Mouse (Mus musculus) hindbrain, embryonic 13.5 days (tissue): ENCODE data around the gene Zfp326. TPM values are rescaled to one million over a fixed set of nuclear protein-coding genes. Genes with fewer than 3 reads are reported as not detected.

ENCODE experiments used
- ATAC-seq: fragments of 200-750 bp; cut with Nextera tagmentation; 2 replicates; pipeline ENCODE4 v1.8.0; 2017; ENCODE audit warnings: moderate TSS enrichment; ENCODE audit not compliant: low FRiP score
- H3K27ac ChIP-seq: fragments of 300-500 bp; sonication (generic); 2 replicates; pipeline ENCODE4 v1.5.1; 2015; ENCODE audit warnings: inconsistent platforms, mild to moderate bottlenecking, moderate library complexity
- H3K27me3 ChIP-seq: fragments of 300-500 bp; sonication (generic); 2 replicates; pipeline ENCODE4 v1.6.1; 2015; ENCODE audit warnings: mild to moderate bottlenecking, inconsistent platforms
- H3K36me3 ChIP-seq: fragments of 300-500 bp; sonication (generic); 2 replicates; pipeline ENCODE4 v1.6.1; 2015; ENCODE audit warnings: mild to moderate bottlenecking, inconsistent platforms
- H3K4me1 ChIP-seq: fragments of 300-500 bp; sonication (generic); replicated peaks from 2 replicates; pipeline ENCODE4 v1.6.1; 2015; ENCODE audit warnings: inconsistent platforms
- H3K4me2 ChIP-seq: fragments of 300-500 bp; sonication (generic); 2 replicates; pipeline ENCODE4 v1.6.1; 2015; ENCODE audit warnings: inconsistent platforms, mild to moderate bottlenecking, moderate library complexity
- H3K4me3 ChIP-seq: fragments of 300-500 bp; sonication (generic); 2 replicates; pipeline ENCODE4 v1.5.1; 2015; ENCODE audit warnings: mild to moderate bottlenecking, inconsistent platforms
- H3K9ac ChIP-seq: fragments of 300-500 bp; sonication (generic); 2 replicates; pipeline ENCODE4 v1.6.1; 2015; ENCODE audit warnings: mild to moderate bottlenecking, inconsistent platforms
- H3K9me3 ChIP-seq: fragments of 300-500 bp; sonication (generic); 2 replicates; pipeline ENCODE4 v1.6.1; 2016; ENCODE audit warnings: inconsistent platforms
- WGBS: fragments of 180-500 bp; shearing (Covaris S2); methylation state at CpG from one replicate; pipeline ENCODE4 v1.1.7; 2015; 5-methylcytosine and 5-hydroxymethylcytosine counted together
- polyA plus RNA-seq: library from polyadenylated mRNA; unstranded; fragments of >200 nt; fragmentation: Nextera tagmentation; extraction: Ambion mirVana; gene quantifications from 2 replicates; pipeline ENCODE4 v1.2.1, GENCODE M21; 2015

Gene Zfp326
- 56.5 and 60.5 TPM in 2 replicates for polyA plus RNA-seq

GRCm38 (mm10) chr5:105876068-105876924 lies at the start of gene Zfp326:
Gene Zfp326 (plus strand): TSS chr5:105876565.
- Histone ChIP-seq H3K4me1 (peaks cover 35% of the 10 kb centered on the region), H3K27me3 (no peaks in the 10 kb centered on the region; the same call in 1 of the 2 replicates), H3K9ac (peak within 1 kb of the TSS; percentile 100), H3K36me3 (no peaks in the 10 kb centered on the region), H3K9me3 (no peaks in the 10 kb centered on the region), H3K4me2 (peak within 1 kb of the TSS; percentile 93), H3K27ac (peak within 1 kb of the TSS; percentile 93), H3K4me3 (peak within 1 kb of the TSS; percentile 98)
- 2% methylated on average over 37 of the region's 83 CpGs for WGBS
- ATAC-seq, result peak; percentile 95

- Histone ChIP-seq H3K9me3 (no peaks in the 10 kb centered on the region), H3K4me1 (peaks cover 13% of the 10 kb centered on the region), H3K27me3 (no peaks in the 10 kb centered on the region), H3K9ac (no peak overlapping the region), H3K4me3 (no peak overlapping the region), H3K27ac (no peak overlapping the region), H3K36me3 (no peaks in the 10 kb centered on the region), H3K4me2 (no peak overlapping the region)
- 67% methylated on average over 5 of the region's 5 CpGs for WGBS
- ATAC-seq, result no peak
These were observed 49.4 kb upstream of the Zfp326 start for GRCm38 (mm10) chr5:105826916-105827510.

- no peak overlapping the region for H3K27ac ChIP-seq
- WGBS, result 95% methylated on average over 3 of the region's 3 CpGs
- peaks cover 7% of the 10 kb centered on the region for H3K4me1 ChIP-seq
- no peak overlapping the region for H3K9ac ChIP-seq
- H3K4me2 ChIP-seq, result no peak overlapping the region
- H3K9me3 ChIP-seq, result no peaks in the 10 kb centered on the region
- H3K4me3 ChIP-seq, result no peak overlapping the region
- no peak for ATAC-seq
- H3K36me3 ChIP-seq, result no peaks in the 10 kb centered on the region
- H3K27me3 ChIP-seq, result no peaks in the 10 kb centered on the region
These were observed 48.3 kb upstream of the Zfp326 start for GRCm38 (mm10) chr5:105828050-105828449.

- Histone ChIP-seq H3K36me3 (no peaks in the 10 kb centered on the region), H3K27me3 (no peaks in the 10 kb centered on the region), H3K4me1 (0 out of 2 replicates have a peak, but pooled peaks cover 3% of the 10 kb centered on the region), H3K9ac (no peak overlapping the region), H3K4me2 (no peak overlapping the region), H3K27ac (no peak overlapping the region), H3K9me3 (no peaks in the 10 kb centered on the region), H3K4me3 (no peak overlapping the region)
- WGBS, result 46% methylated on average over 7 of the region's 7 CpGs
- no peak for ATAC-seq
These were observed 47.3 kb upstream of the Zfp326 start for GRCm38 (mm10) chr5:105829008-105829586.

GRCm38 (mm10) chr5:105832140-105832539 lies 44.2 kb upstream of the Zfp326 start:
- no peak for ATAC-seq
- Histone ChIP-seq H3K27ac (no peak overlapping the region), H3K4me1 (no peaks in the 10 kb centered on the region), H3K9ac (no peak overlapping the region), H3K27me3 (no peaks in the 10 kb centered on the region), H3K4me3 (no peak overlapping the region), H3K9me3 (no peaks in the 10 kb centered on the region), H3K36me3 (no peaks in the 10 kb centered on the region), H3K4me2 (no peak overlapping the region)
- 76% methylated on average over 7 of the region's 7 CpGs for WGBS

GRCm38 (mm10) chr5:105833923-105834322 lies 42.4 kb upstream of the Zfp326 start:
- peaks cover 3% of the 10 kb centered on the region; the same call in 1 of the 2 replicates for H3K4me1 ChIP-seq
- no peak overlapping the region for H3K4me2 ChIP-seq
- no peak overlapping the region for H3K4me3 ChIP-seq
- H3K36me3 ChIP-seq, result no peaks in the 10 kb centered on the region
- ATAC-seq, result no peak
- H3K9me3 ChIP-seq, result no peaks in the 10 kb centered on the region
- no peak overlapping the region for H3K27ac ChIP-seq
- H3K27me3 ChIP-seq, result no peaks in the 10 kb centered on the region
- 77% methylated on average over 3 of the region's 3 CpGs for WGBS
- H3K9ac ChIP-seq, result no peak overlapping the region

GRCm38 (mm10) chr5:105836006-105836405 lies 40.4 kb upstream of the Zfp326 start:
- no peak overlapping the region for H3K27ac ChIP-seq
- no peaks in the 10 kb centered on the region for H3K9me3 ChIP-seq
- ATAC-seq, result no peak
- WGBS, result 81% methylated on average over 9 of the region's 9 CpGs
- no peak overlapping the region for H3K9ac ChIP-seq
- peaks cover 3% of the 10 kb centered on the region; the same call in 1 of the 2 replicates for H3K4me1 ChIP-seq
- no peak overlapping the region for H3K4me3 ChIP-seq
- H3K36me3 ChIP-seq, result no peaks in the 10 kb centered on the region
- H3K27me3 ChIP-seq, result no peaks in the 10 kb centered on the region
- H3K4me2 ChIP-seq, result no peak overlapping the region

- no peak for ATAC-seq
- Histone ChIP-seq H3K9me3 (no peaks in the 10 kb centered on the region), H3K27me3 (no peaks in the 10 kb centered on the region), H3K4me1 (peaks cover 3% of the 10 kb centered on the region; the same call in 1 of the 2 replicates), H3K27ac (no peak overlapping the region), H3K9ac (no peak overlapping the region), H3K36me3 (no peaks in the 10 kb centered on the region), H3K4me3 (no peak overlapping the region), H3K4me2 (no peak overlapping the region)
- WGBS, result 80% methylated on average over 13 of the region's 13 CpGs
These were observed 36.5 kb upstream of the Zfp326 start for GRCm38 (mm10) chr5:105839740-105840310.

- ATAC-seq, result no peak
- Histone ChIP-seq H3K27ac (no peak overlapping the region), H3K9ac (no peak overlapping the region), H3K4me3 (no peak overlapping the region), H3K4me1 (peaks cover 1% of the 10 kb centered on the region; the same call in 1 of the 2 replicates), H3K4me2 (no peak overlapping the region), H3K9me3 (no peaks in the 10 kb centered on the region), H3K27me3 (no peaks in the 10 kb centered on the region), H3K36me3 (no peaks in the 10 kb centered on the region)
- 91% methylated on average over 10 of the region's 10 CpGs for WGBS
These were observed 32.2 kb upstream of the Zfp326 start for GRCm38 (mm10) chr5:105844044-105844753.

- WGBS, result 96% methylated on average over 2 of the region's 2 CpGs
- H3K9me3 ChIP-seq, result no peaks in the 10 kb centered on the region
- no peak for ATAC-seq
- no peak overlapping the region for H3K4me2 ChIP-seq
- H3K9ac ChIP-seq, result no peak overlapping the region
- peaks cover 7% of the 10 kb centered on the region; the same call in 1 of the 2 replicates for H3K4me1 ChIP-seq
- no peaks in the 10 kb centered on the region for H3K36me3 ChIP-seq
- H3K4me3 ChIP-seq, result no peak overlapping the region
- H3K27me3 ChIP-seq, result no peaks in the 10 kb centered on the region
- H3K27ac ChIP-seq, result no peak overlapping the region
These were observed 31.3 kb upstream of the Zfp326 start for GRCm38 (mm10) chr5:105845041-105845440.

- no peak overlapping the region for H3K4me2 ChIP-seq
- no peak for ATAC-seq
- 91% methylated on average over 8 of the region's 8 CpGs for WGBS
- H3K4me1 ChIP-seq, result peaks cover 7% of the 10 kb centered on the region; the same call in 1 of the 2 replicates
- no peak overlapping the region for H3K27ac ChIP-seq
- H3K9ac ChIP-seq, result no peak overlapping the region
- H3K36me3 ChIP-seq, result no peaks in the 10 kb centered on the region
- no peak overlapping the region for H3K4me3 ChIP-seq
- H3K27me3 ChIP-seq, result no peaks in the 10 kb centered on the region
- no peaks in the 10 kb centered on the region for H3K9me3 ChIP-seq
These were observed 28.6 kb upstream of the Zfp326 start for GRCm38 (mm10) chr5:105847726-105848125.
